ENCODE assay signal across 8 mouse cellular contexts in the genomic region with DNA sequence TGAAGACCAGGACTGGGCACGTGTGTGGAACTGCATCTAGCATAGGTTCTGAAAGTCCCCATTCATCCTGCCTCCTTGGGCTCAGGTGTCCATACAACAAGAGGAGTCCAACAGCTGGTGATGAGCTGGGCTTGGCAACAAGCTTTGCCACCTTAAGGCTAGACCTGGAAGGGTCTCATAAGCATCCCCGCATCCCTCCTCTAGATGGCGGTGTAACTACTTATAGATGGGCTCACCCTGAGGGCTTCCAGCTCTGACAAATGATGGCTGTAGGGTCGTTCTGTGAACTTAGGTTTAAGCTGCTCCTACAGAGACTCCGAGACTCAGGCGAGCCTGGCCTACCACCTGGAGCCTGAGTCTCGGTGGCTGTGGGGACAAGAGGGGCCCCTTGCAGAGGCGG. TPM values are rescaled to one million over a fixed set of nuclear protein-coding genes. Genes with fewer than 3 reads are reported as not detected.
DNase-seq lines count a peak whose midpoint lies in the region; TF ChIP-seq lines count a peak whose summit lies in the region.
"Had no signal": no experiment of that assay in that cellular context is flagged by ENCODE, and none has a peak within 500 bp of the region (broad histone marks: within the 10 kb centered on the region; RNA-seq: fewer than 3 reads in every experiment).

No protein-coding gene starts in this region.

- H3K9me3 ChIP-seq in CH12.LX (replicated peaks; ENCODE audit: low read length): peaks cover 4% of the 10 kb centered on the region
- H3K9me3 ChIP-seq: embryonic facial prominence, embryonic 13.5 days had no signal

- no peak overlapping the region for H3K4me3 ChIP-seq in CH12.LX (replicated peaks in 1 of 3; ENCODE audit: low read depth in 2 of 3, low read length in 2 of 3, poor library complexity in 1 of 3)
- H3K4me3 ChIP-seq: embryonic facial prominence, embryonic 13.5 days had no signal

- H3K4me2 ChIP-seq in CH12.LX (ENCODE audit: insufficient read depth, low read depth, poor library complexity, severe bottlenecking): no peak overlapping the region
- H3K4me2 ChIP-seq: embryonic facial prominence, embryonic 13.5 days had no signal

- TF ChIP-seq CTCF in CH12.LX (conservative IDR thresholded peaks at IDR 0.05 in 1 of 2, IDR thresholded peaks at IDR 0.05 in 1 of 2; ENCODE audit: low read depth in 2 of 2, low read length in 2 of 2): peak; percentile 66 to 69; a peak in 3 of 4 replicates

- H3K36me3 ChIP-seq in CH12.LX (replicated peaks in 1 of 2; ENCODE audit: control insufficient read depth in 1 of 2, insufficient read depth in 1 of 2, low read length in 1 of 2): peaks cover 27 to 43% of the 10 kb centered on the region in 2 experiments
- H3K36me3 ChIP-seq: embryonic facial prominence, embryonic 13.5 days had no signal

- TF ChIP-seq EP300 in CH12.LX (IDR thresholded peaks at IDR 0.05; ENCODE audit: low read length): no peak

- peaks cover 4 to 18% of the 10 kb centered on the region in 2 experiments for H3K4me1 ChIP-seq in CH12.LX (ENCODE audit: control insufficient read depth in 1 of 2, insufficient read depth in 2 of 2)

- no peaks in the 10 kb centered on the region; the same call in 1 of the 2 replicates for H3K79me2 ChIP-seq in CH12.LX (replicated peaks; ENCODE audit: control insufficient read depth, extremely low read depth, insufficient read depth, poor library complexity, severe bottlenecking)

- peaks cover 2% of the 10 kb centered on the region for H3K27me3 ChIP-seq in CH12.LX (replicated peaks)
- H3K27me3 ChIP-seq: embryonic facial prominence, embryonic 13.5 days had no signal

- in situ Hi-C loops in CH12.LX (cut with MboI; ENCODE audit: low pct_ligation_motif_present, low pct_unique_long_range_greater_than_20kb, low sequenced_read_pairs): no loop called here

- TF ChIP-seq POLR2A in CH12.LX (IDR thresholded peaks at IDR 0.05; ENCODE audit: low read depth, low read length): no peak

- TF ChIP-seq RAD21 in CH12.LX (IDR thresholded peaks at IDR 0.05; ENCODE audit: low read depth, low read length): peak; percentile 49

- H3K9ac ChIP-seq in CH12.LX (ENCODE audit: insufficient read depth, low read depth): no peak overlapping the region
- H3K9ac ChIP-seq: embryonic facial prominence, embryonic 13.5 days had no signal

- peak; percentile 34 for DNase-seq in kidney, postnatal 10 days
- DNase-seq in kidney, adult 18-20 months: no peak
- DNase-seq in CH12.LX (ENCODE audit: extremely low read depth) (peak; percentile 60), WW6 (ENCODE audit: low read depth, low spot score) (peak; percentile 14)
- peak; percentile 30 for DNase-seq in lung, postnatal 14 days
- DNase-seq in thymus, postnatal 4 days: peak; percentile 80
- DNase-seq in yolk sac, embryonic 10.5 days (ENCODE audit: low spot score): no peak

- dilution Hi-C loops in CH12.LX (cut with MboI; ENCODE audit: extremely low pct_ligation_motif_present, extremely low pct_unique_long_range_greater_than_20kb, low sequenced_read_pairs): no loop called here

- H3K27ac ChIP-seq in CH12.LX (ENCODE audit: insufficient read depth, low read depth): no peak overlapping the region
- H3K27ac ChIP-seq: embryonic facial prominence, embryonic 13.5 days had no signal

TF ChIP-seq in CH12.LX, 34 proteins besides CTCF, POLR2A, EP300 and RAD21:
- TF ChIP-seq SMC3 (IDR thresholded peaks at IDR 0.05; ENCODE audit: low read depth, low read length) (peak; percentile 20; the same call in 1 of the 2 replicates), USF2 (conservative IDR thresholded peaks at IDR 0.05; ENCODE audit: low read depth, low read length) (no peak)

RNA-seq across cellular contexts. Expression of a gene that starts 3.0 kb away (rescaled TPM):
- total RNA-seq in CH12.LX (2012; rRNA removed) (2.7 and 3.4 TPM in 2 replicates), CH12.LX (2014; rRNA removed) (3.4 and 3.5 TPM in 2 replicates)
- polyA plus RNA-seq in CH12.LX (2012; ENCODE audit: insufficient read length, low read depth): 6.5 and 7.2 TPM in 2 replicates

Comparison
In these comparisons a context has a peak if more than half of its experiments do, and no peak if none do; other contexts are left out.
1. DNase-seq: peak in kidney, postnatal 10 days (single experiment), CH12.LX (single experiment), WW6 (single experiment), lung, postnatal 14 days (single experiment) and thymus, postnatal 4 days (single experiment); none in kidney, adult 18-20 months (single experiment) and yolk sac, embryonic 10.5 days (single experiment).